Mouse (Mus musculus) kidney, postnatal 36 days (tissue): ENCODE data around the gene Rabgef1.

Source experiments
- DNase-seq, 2 experiments: peaks; one replicate each; pipeline ENCODE4 v3.0.0; 2021 to 2022; ENCODE audit warnings: mixed read lengths in 2 of 2

Rabgef1 gene

DNA sequence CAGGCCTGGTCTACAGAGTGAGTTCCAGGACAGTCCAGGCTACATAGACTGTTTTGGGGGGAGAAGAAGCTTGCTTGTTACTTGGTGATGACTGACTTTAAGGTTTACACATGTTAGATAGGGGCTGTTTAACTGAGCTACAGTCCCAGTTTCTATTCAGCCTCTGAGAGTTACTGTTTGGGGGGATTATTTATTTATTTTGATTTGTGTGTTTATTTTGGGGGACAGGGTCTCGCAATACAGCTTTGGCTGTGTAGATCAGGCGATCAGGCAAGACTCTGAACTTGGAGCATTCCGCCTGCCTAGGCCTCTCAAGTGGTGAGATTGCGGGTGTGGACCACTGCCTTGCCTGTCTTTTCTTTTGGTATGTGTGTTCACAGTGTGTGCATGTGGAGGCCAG lies 1.4 kb downstream of the Rabgef1 start:
- DNase-seq = no peak

DNA sequence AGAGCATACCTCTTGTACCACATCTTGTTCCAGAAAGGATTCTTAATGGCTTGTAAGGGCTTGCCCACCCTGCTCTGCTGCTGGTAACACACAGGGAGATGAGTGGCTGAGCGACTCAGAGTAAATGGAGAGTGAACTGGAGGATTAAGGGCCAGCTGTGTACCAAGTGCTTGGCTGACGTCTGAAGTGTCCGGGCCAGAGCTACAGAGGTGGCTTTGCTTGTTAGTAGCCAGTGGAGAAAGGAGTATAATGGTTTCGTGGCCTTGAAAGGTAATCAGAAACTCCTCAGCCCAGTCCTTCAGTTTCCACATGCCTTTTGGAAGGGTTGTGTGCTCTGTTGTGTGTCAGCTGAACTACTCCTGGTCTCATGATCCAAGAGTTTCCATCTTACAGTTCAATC lies 6.3 kb downstream of the Rabgef1 start:
- DNase-seq = no peak

- DNase-seq = no peak
These were observed 8.8 kb downstream of the Rabgef1 start for GRCm38 (mm10) chr5:130180362-130180761.

DNA sequence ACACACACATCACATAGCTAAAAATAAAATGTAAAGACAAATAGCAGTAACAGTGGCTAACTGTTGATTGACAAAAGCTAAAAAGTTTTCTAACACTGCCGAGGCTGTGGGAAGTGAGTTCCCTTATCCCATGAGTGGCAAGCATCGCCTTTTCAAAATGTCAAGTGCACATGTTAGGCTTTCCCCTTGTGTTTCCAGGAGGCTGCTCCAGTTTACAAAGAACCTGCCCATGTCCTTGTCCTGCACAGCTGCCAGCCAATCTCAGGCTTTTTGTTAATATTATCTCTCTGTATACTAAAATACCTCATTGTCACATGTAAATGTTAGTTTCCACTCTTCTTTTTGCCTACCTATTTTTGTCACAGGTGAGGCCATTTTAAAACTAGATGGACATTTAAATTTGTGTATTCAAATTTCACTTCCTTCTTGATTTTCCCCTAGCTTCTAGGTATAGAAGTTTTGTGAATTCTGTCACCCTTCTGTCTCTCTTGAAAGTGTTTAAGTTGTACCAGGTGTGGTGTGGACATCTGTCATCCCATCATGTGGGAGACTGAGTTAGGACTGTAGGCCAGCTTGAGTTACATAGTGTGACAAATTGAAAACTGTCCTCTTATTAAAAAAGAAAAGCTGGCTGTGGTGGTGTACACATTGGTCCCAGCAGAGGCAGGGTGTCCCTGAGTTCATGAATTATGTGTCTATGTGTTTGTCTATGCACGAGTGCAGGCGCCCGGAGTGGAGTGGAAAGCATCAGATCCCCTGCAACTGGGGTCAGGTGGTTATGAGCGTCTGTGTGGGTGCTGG lies 10.3 kb downstream of the Rabgef1 start:
- DNase-seq = no peak

GRCm38 (mm10) chr5:130182541-130182821 lies 10.9 kb downstream of the Rabgef1 start:
- DNase-seq = no peak

GRCm38 (mm10) chr5:130184193-130184856 lies 12.7 kb downstream of the Rabgef1 start:
- peak in 1 of 2 experiments; percentile 33 for DNase-seq

GRCm38 (mm10) chr5:130185312-130185711 lies 13.7 kb downstream of the Rabgef1 start:
- DNase-seq = no peak

GRCm38 (mm10) chr5:130187383-130187782 lies 15.8 kb downstream of the Rabgef1 start:
- no peak for DNase-seq

DNA sequence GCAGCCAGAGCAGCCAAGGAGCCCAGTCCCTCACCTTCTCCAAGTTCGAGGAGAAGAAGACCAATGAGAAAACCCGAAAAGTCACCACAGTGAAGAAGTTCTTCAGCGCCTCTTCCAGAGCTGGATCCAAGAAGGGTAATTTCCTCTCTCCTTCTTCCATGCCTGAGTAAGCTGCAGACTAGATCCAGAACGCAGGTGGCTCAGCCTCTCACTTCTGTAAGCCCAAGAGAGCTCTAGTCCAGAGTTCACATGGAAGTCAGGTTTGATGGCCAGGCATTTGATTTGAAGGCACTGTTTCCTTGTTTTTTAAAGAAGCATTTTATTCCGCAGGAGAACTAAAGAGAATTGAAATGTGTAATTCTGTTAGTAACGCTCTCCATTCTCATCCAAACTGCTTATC lies 19.3 kb downstream of the Rabgef1 start:
- peak; percentile 45 to 64 for DNase-seq

- no peak for DNase-seq
These were observed 20.3 kb downstream of the Rabgef1 start for GRCm38 (mm10) chr5:130191865-130192264.

GRCm38 (mm10) chr5:130192356-130192944 lies 20.9 kb downstream of the Rabgef1 start:
- DNase-seq = peak in 1 of 2 experiments; percentile 41

- DNase-seq = no peak
These were observed 22.2 kb downstream of the Rabgef1 start for GRCm38 (mm10) chr5:130193760-130194159.

GRCm38 (mm10) chr5:130196307-130196706 lies 24.7 kb downstream of the Rabgef1 start:
- no peak for DNase-seq

- DNase-seq = no peak
These were observed 25.9 kb downstream of the Rabgef1 start for GRCm38 (mm10) chr5:130197454-130197853.

DNA sequence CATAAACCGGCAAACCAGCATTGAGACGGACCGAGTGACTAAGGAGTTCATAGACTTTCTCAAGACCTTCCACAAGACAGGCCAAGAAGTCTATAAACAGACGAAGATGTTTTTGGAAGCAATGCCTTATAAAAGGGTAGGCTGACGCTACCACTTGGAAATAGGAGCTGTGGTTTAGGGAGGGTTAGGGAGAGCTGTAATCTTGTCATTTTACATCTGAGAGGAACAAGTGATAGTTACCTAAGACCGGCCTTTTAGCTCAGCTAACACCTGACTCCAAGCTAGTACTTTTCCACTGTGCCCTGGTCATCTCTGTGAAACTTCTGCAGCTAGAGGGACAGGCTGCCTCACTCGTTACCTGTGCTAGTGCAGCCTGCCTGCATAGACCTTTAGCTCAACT lies 26.4 kb downstream of the Rabgef1 start:
- DNase-seq = no peak

- peak; percentile 74 to 87 for DNase-seq
These were observed 28.8 kb downstream of the Rabgef1 start for GRCm38 (mm10) chr5:130200233-130201029.

- DNase-seq = no peak
These were observed 32.4 kb downstream of the Rabgef1 start for GRCm38 (mm10) chr5:130203948-130204347.

- DNase-seq = no peak
These were observed 33.0 kb downstream of the Rabgef1 start for GRCm38 (mm10) chr5:130204560-130204959.

- no peak for DNase-seq
These were observed 33.9 kb downstream of the Rabgef1 start for GRCm38 (mm10) chr5:130205441-130206023.

GRCm38 (mm10) chr5:130207299-130207698 lies 35.7 kb downstream of the Rabgef1 start:
- DNase-seq = no peak

DNA sequence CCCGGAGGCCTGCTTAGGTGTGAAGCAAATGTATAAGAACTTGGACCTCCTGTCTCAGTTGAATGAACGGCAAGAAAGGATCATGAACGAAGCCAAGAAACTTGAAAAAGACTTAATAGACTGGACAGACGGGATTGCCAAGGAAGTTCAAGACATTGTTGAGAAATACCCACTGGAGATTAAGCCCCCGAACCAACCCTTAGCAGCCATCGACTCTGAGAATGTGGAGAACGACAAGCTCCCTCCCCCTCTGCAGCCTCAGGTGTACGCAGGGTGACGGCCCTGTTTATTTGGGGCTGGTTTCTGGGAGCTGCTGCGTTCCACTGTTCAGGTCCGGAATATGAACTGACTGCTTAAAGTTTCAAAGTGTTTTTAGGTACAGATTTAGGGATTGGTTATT lies 41.4 kb downstream of the Rabgef1 start:
- no peak for DNase-seq

GRCm38 (mm10) chr5:130216781-130217180 lies 45.2 kb downstream of the Rabgef1 start, which contains the start of gene Tmem248:
Gene Tmem248, plus strand, starts transcription at chr5:130217081.
- peak in 1 of 2 experiments; percentile 14 for DNase-seq

DNA sequence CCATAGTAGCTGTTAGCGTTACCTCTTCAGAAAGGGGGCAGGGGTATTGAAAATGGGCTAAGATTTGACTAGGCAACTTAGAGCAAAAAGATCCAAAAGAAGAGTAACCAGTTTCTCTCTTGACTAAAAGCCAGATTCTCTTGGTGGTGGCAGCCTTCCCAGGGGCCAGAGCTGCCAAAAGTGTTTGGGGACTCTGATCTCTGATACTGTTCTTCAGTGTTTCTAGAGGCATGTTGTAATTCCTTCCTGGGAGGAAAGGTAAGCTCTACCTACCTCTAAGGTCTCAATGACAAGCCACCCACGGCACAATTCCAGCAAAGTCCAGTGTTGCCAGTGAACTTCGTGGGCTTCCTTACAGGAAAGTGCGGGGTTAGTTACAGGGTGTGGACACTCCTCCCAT lies 45.8 kb downstream of the Rabgef1 start:
- peak in 1 of 2 experiments; percentile 41 for DNase-seq
